Mouse (Mus musculus): ENCODE results near the gene Wdr47. TPM values are rescaled to one million over a fixed set of nuclear protein-coding genes. Genes with fewer than 3 reads are reported as not detected.

Wdr47 gene
- total RNA-seq, 1 experiment from 2014 or later: 6.2 TPM

Small RNAs within 50 kb of the gene (microRNA-seq; reads per million reads assigned to microRNA genes)
- gene Gm22860: 0 reads per million in 2 experiments

Other genes starting within 250 kb of the Wdr47 start
- not detected in 2 replicates for gene Mybphl, start 226.4 kb upstream of the Wdr47 start, total RNA-seq (2021)
- gene Psrc1, start 207.4 kb upstream of the Wdr47 start, total RNA-seq (2021): 4.1 and 5.3 TPM in 2 replicates
- gene Celsr2, start 175.7 kb upstream of the Wdr47 start, total RNA-seq (2021): 8.7 and 11.0 TPM in 2 replicates
- 144 and 167 TPM in 2 replicates for gene Sars, start 146.1 kb upstream of the Wdr47 start, total RNA-seq (2021)
- gene 1700013F07Rik, start 57.1 kb upstream of the Wdr47 start, total RNA-seq (2021): not detected in 2 replicates
- gene 5330417C22Rik, start 54.7 kb upstream of the Wdr47 start, total RNA-seq (2021): 1.5 and 4.7 TPM in 2 replicates
- 41.3 and 43.1 TPM in 2 replicates for gene Tmem167b, start 28.8 kb upstream of the Wdr47 start, total RNA-seq (2021)
- 23.5 and 29.5 TPM in 2 replicates for gene Taf13, start 19.6 kb upstream of the Wdr47 start, total RNA-seq (2021)
- gene Clcc1, start 62.6 kb downstream of the Wdr47 start, total RNA-seq (2021): 32.1 and 34.4 TPM in 2 replicates
- 10.1 and 13.8 TPM in 2 replicates for gene Gpsm2, start 131.0 kb downstream of the Wdr47 start, total RNA-seq (2021)
- gene Aknad1, start 148.4 kb downstream of the Wdr47 start, total RNA-seq (2021): not detected in 2 replicates
- gene Stxbp3, start 249.2 kb downstream of the Wdr47 start, total RNA-seq (2021): 45.2 and 50.7 TPM in 2 replicates

Data from adrenal gland, postnatal 14 days (tissue).